Comparison of ENCODE assay signal across 18 mouse cellular contexts in genomic region chr7:105715366-105715765, GRCm38 (mm10). TPM values are rescaled to one million over a fixed set of nuclear protein-coding genes. Genes with fewer than 3 reads are reported as not detected.
DNase-seq lines count a peak whose midpoint lies in the region; ATAC-seq and TF ChIP-seq lines count a peak whose summit lies in the region.
"Had no signal": no experiment of that assay in that cellular context is flagged by ENCODE, and none has a peak within 500 bp of the region (broad histone marks: within the 10 kb centered on the region; RNA-seq: fewer than 3 reads in every experiment).

No protein-coding gene starts in this region.

- TF ChIP-seq CTCF in layer of hippocampus, adult 2 months (conservative IDR thresholded peaks at IDR 0.05) = peak; percentile 56

- 0 out of 2 replicates have a peak, but pooled peaks have one; percentile 25 for ATAC-seq in granulocyte monocyte progenitor cell, adult 5-6 weeks (replicated peaks; ENCODE audit: poor library complexity, severe bottlenecking)
- ATAC-seq: activated CD4-positive, CD25-positive, alpha-beta regulatory T cell, adult 4 months had no signal

- no peak overlapping the region for H3K27ac ChIP-seq in layer of hippocampus, adult 2 months
- H3K27ac ChIP-seq in midbrain, embryonic 10.5 days (replicated peaks) = no peak overlapping the region
- H3K27ac ChIP-seq: hindbrain, embryonic 15.5 days; limb, embryonic 15.5 days; neural tube, embryonic 12.5 days had no signal

- H3K4me3 ChIP-seq in layer of hippocampus, adult 2 months = no peak overlapping the region
- H3K4me3 ChIP-seq in midbrain, embryonic 10.5 days = no peak overlapping the region
- H3K4me3 ChIP-seq: heart, embryonic 12.5 days; hindbrain, embryonic 15.5 days; limb, embryonic 15.5 days; neural tube, embryonic 12.5 days had no signal

- WGBS in midbrain, embryonic 10.5 days = 57% methylated on average over 3 of the region's 3 CpGs

- no peaks in the 10 kb centered on the region for H3K4me1 ChIP-seq in midbrain, embryonic 10.5 days
- H3K4me1 ChIP-seq: heart, embryonic 12.5 days; hindbrain, embryonic 15.5 days; limb, embryonic 15.5 days; neural tube, embryonic 12.5 days had no signal

- no peaks in the 10 kb centered on the region for H3K9me3 ChIP-seq in midbrain, embryonic 10.5 days (replicated peaks)
- H3K9me3 ChIP-seq: heart, embryonic 12.5 days; hindbrain, embryonic 15.5 days; limb, embryonic 15.5 days; neural tube, embryonic 12.5 days had no signal

- no peaks in the 10 kb centered on the region for H3K27me3 ChIP-seq in midbrain, embryonic 10.5 days (ENCODE audit: low read depth, poor library complexity, severe bottlenecking)
- H3K27me3 ChIP-seq: heart, embryonic 12.5 days; hindbrain, embryonic 15.5 days; limb, embryonic 15.5 days; neural tube, embryonic 12.5 days had no signal

- H3K36me3 ChIP-seq in midbrain, embryonic 10.5 days = no peaks in the 10 kb centered on the region
- H3K36me3 ChIP-seq: heart, embryonic 12.5 days; hindbrain, embryonic 15.5 days; limb, embryonic 15.5 days; neural tube, embryonic 12.5 days had no signal

- DNase-seq in layer of hippocampus, adult 2 months (ENCODE audit: low spot score in 2 of 2) = no peak
- DNase-seq in layer of hippocampus, adult 11-12 months (ENCODE audit: low spot score) = no peak
- DNase-seq in thymus, postnatal 14 days = peak; percentile 17
- no peak for DNase-seq in thymus, postnatal 0 days (ENCODE audit: low spot score)
- DNase-seq in cerebellum, postnatal 25 days = no peak
- no peak for DNase-seq in midbrain, embryonic 10.5 days (ENCODE audit: low spot score)
- no peak for DNase-seq in adrenal gland, postnatal 10 days
- DNase-seq: cerebellum, adult 9-11 months; embryo, embryonic 11 days; gastrocnemius, postnatal 25 days; kidney, adult 2 months; kidney, postnatal 25 days had no signal

RNA-seq across cellular contexts. Expression of gene Ilk, which starts 21.0 kb away (rescaled TPM):
- total RNA-seq in layer of hippocampus, adult 2 months (2021) = 10 to 100 TPM; 79.7 to 83.2 TPM
- 206 and 210 TPM in 2 replicates for polyA plus RNA-seq in thymus, postnatal 0 days (2015; fragmentation: Nextera tagmentation; extraction: Ambion mirVana)
- 167 and 168 TPM in 2 replicates for total RNA-seq in granulocyte monocyte progenitor cell, adult 5-6 weeks (2014; fragmentation: Nextera tagmentation)
- 81.6 and 87.8 TPM in 2 replicates for total RNA-seq in granulocyte monocyte progenitor cell, adult 5-6 weeks (2017)
- polyA plus RNA-seq in midbrain, embryonic 10.5 days (2016; fragmentation: Nextera tagmentation; extraction: Ambion mirVana) = 236 and 240 TPM in 2 replicates
- 100 to 1,000 TPM; 135 to 139 TPM for total RNA-seq in adrenal gland, postnatal 10 days (2021)

RNA-seq across cellular contexts. Expression of gene Rrp8, which starts 21.8 kb away (rescaled TPM):
- total RNA-seq in layer of hippocampus, adult 2 months (2021) = 10 to 100 TPM in 1 of 2 experiments, 1 to 10 TPM in 1; 8.9 to 14.3 TPM
- polyA plus RNA-seq in thymus, postnatal 0 days (2015; fragmentation: Nextera tagmentation; extraction: Ambion mirVana) = 38.6 and 45.8 TPM in 2 replicates
- 35.7 and 68.6 TPM in 2 replicates for total RNA-seq in granulocyte monocyte progenitor cell, adult 5-6 weeks (2014; fragmentation: Nextera tagmentation)
- total RNA-seq in granulocyte monocyte progenitor cell, adult 5-6 weeks (2017) = 35.7 and 40.9 TPM in 2 replicates
- polyA plus RNA-seq in midbrain, embryonic 10.5 days (2016; fragmentation: Nextera tagmentation; extraction: Ambion mirVana) = 35.4 and 44.0 TPM in 2 replicates
- 10 to 100 TPM; 15.3 to 17.6 TPM for total RNA-seq in adrenal gland, postnatal 10 days (2021)

RNA-seq across cellular contexts. Expression of gene Taf10, which starts 28.8 kb away (rescaled TPM):
- total RNA-seq in layer of hippocampus, adult 2 months (2021) = 100 to 1,000 TPM; 112 to 120 TPM
- polyA plus RNA-seq in thymus, postnatal 0 days (2015; fragmentation: Nextera tagmentation; extraction: Ambion mirVana) = 206 and 214 TPM in 2 replicates
- 221 and 237 TPM in 2 replicates for total RNA-seq in granulocyte monocyte progenitor cell, adult 5-6 weeks (2014; fragmentation: Nextera tagmentation)
- total RNA-seq in granulocyte monocyte progenitor cell, adult 5-6 weeks (2017) = 207 and 251 TPM in 2 replicates
- 160 and 188 TPM in 2 replicates for polyA plus RNA-seq in midbrain, embryonic 10.5 days (2016; fragmentation: Nextera tagmentation; extraction: Ambion mirVana)
- total RNA-seq in adrenal gland, postnatal 10 days (2021) = 100 to 1,000 TPM; 167 to 172 TPM

RNA-seq across cellular contexts. Expression of gene Tpp1, which starts 36.7 kb away (rescaled TPM):
- 10 to 100 TPM; 73.2 to 73.4 TPM for total RNA-seq in layer of hippocampus, adult 2 months (2021)
- polyA plus RNA-seq in thymus, postnatal 0 days (2015; fragmentation: Nextera tagmentation; extraction: Ambion mirVana) = 51.8 and 57.2 TPM in 2 replicates
- 46.8 and 52.4 TPM in 2 replicates for total RNA-seq in granulocyte monocyte progenitor cell, adult 5-6 weeks (2014; fragmentation: Nextera tagmentation)
- total RNA-seq in granulocyte monocyte progenitor cell, adult 5-6 weeks (2017) = 18.5 and 26.1 TPM in 2 replicates
- polyA plus RNA-seq in midbrain, embryonic 10.5 days (2016; fragmentation: Nextera tagmentation; extraction: Ambion mirVana) = 66.1 and 66.9 TPM in 2 replicates
- 10 to 100 TPM; 65.5 to 68.8 TPM for total RNA-seq in adrenal gland, postnatal 10 days (2021)
